Mouse (Mus musculus) midbrain, embryonic 14.5 days (tissue): ENCODE data around the gene Tex261. TPM values are rescaled to one million over a fixed set of nuclear protein-coding genes. Genes with fewer than 3 reads are reported as not detected.

Source experiments
- ATAC-seq: fragments of 200-750 bp; cut with Nextera tagmentation; 2 replicates; pipeline ENCODE4 v1.8.0; 2017; ENCODE audit warnings: moderate number of reproducible peaks, moderate library complexity; ENCODE audit not compliant: low FRiP score, low TSS enrichment
- DNase-seq: peaks from one replicate; pipeline ENCODE4 v3.0.0-alpha.2; 2015
- H3K27ac ChIP-seq: fragments of 300-500 bp; sonication (generic); replicated peaks from 2 replicates; pipeline ENCODE4 v1.5.1; 2014; ENCODE audit warnings: mild to moderate bottlenecking, low read depth, low read length, moderate library complexity
- H3K27me3 ChIP-seq: fragments of 300-500 bp; sonication (generic); 2 replicates; pipeline ENCODE4 v1.6.1; 2014; ENCODE audit warnings: low read length, control low read depth, mixed read lengths; ENCODE audit not compliant: control insufficient read depth, insufficient read depth
- H3K36me3 ChIP-seq: fragments of 300-500 bp; sonication (generic); 2 replicates; pipeline ENCODE4 v1.6.1; 2014; ENCODE audit warnings: low read length, control low read depth; ENCODE audit not compliant: control insufficient read depth, insufficient read depth
- H3K4me1 ChIP-seq: fragments of 300-500 bp; sonication (generic); 2 replicates; pipeline ENCODE4 v1.6.1; 2014; ENCODE audit warnings: mild to moderate bottlenecking, antibody characterized with exemption, low read length, control low read depth; ENCODE audit not compliant: control insufficient read depth, insufficient read depth
- H3K4me2 ChIP-seq: fragments of 300-500 bp; sonication (generic); 2 replicates; pipeline ENCODE4 v1.6.1; 2014; ENCODE audit warnings: mild to moderate bottlenecking, low read length, moderate library complexity
- H3K4me3 ChIP-seq: fragments of 300-500 bp; sonication (generic); replicated peaks from 2 replicates; pipeline ENCODE4 v1.5.1; 2014; ENCODE audit warnings: low read depth, low read length
- H3K9ac ChIP-seq: fragments of 300-500 bp; sonication (generic); replicated peaks from 2 replicates; pipeline ENCODE4 v1.6.1; 2014; ENCODE audit warnings: mild to moderate bottlenecking, low read length, moderate library complexity
- H3K9me3 ChIP-seq: fragments of 300-500 bp; sonication (generic); 2 replicates; pipeline ENCODE4 v1.6.1; 2016; ENCODE audit warnings: low read length, control low read depth, mixed read lengths; ENCODE audit not compliant: control insufficient read depth
- WGBS: fragments of 180-500 bp; shearing (Covaris S2); extraction: QIAGEN DNeasy Blood & Tissue Kit; methylation state at CpG from one replicate; pipeline ENCODE4 v1.1.7; 2014; 5-methylcytosine and 5-hydroxymethylcytosine counted together
- polyA plus RNA-seq: library from polyadenylated mRNA; unstranded; fragments of >200 nt; fragmentation: Nextera tagmentation; extraction: Ambion mirVana; gene quantifications from 2 replicates; pipeline ENCODE4 v1.2.1, GENCODE M21; 2014

Gene Tex261
- polyA plus RNA-seq, 1 experiment from 2014 or later = 59.0 TPM

DNA sequence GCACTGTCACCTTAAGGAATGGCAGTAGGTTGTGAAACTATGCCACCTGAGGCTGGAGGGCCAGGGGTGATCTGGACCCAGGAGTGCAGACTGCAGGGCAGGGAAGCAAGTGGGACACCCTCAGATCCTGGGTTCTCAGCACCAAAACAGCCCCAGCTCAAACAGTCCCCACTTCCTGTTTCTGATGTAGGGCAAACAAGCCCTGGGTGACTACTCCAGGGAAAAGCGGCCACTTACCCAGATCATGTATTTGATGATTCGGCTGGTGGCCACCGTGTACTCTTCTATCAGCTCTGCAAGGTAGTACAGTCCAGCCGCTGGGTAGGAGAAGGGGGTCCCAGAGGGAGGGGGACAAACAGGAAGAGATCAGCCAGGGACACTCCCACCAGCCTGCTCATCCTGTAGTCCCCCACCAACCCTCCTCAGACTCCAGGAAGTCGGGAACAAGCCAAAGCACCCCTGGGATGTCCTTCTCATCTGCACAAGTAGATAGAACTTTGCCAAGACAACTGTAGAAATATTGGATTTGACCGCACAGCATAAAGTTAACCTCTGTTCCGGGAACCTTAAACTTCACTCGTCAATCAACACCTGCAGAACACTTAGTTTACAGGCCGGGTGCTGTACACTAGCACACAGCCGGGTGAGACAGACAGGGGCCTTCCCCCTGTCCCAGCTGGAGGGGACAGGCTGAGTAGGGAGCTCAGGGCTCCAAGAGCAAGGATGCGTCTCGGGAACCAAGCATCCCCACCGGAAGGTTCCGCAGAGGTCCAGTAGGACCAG is 641 bp downstream of the Tex261 start:
- peak overlapping the region; percentile 88 for H3K9ac ChIP-seq
- H3K4me2 ChIP-seq = peak overlapping the region; percentile 88
- WGBS = 2% methylated on average over 14 of the region's 14 CpGs
- H3K27ac ChIP-seq = peak overlapping the region; percentile 81
- H3K4me1 ChIP-seq = peaks cover 16% of the 10 kb centered on the region
- peak; percentile 47 for ATAC-seq
- no peaks in the 10 kb centered on the region for H3K9me3 ChIP-seq
- peaks cover 25% of the 10 kb centered on the region for H3K36me3 ChIP-seq
- H3K4me3 ChIP-seq = peak overlapping the region; percentile 93
- no peak for DNase-seq
- H3K27me3 ChIP-seq = no peaks in the 10 kb centered on the region

DNA sequence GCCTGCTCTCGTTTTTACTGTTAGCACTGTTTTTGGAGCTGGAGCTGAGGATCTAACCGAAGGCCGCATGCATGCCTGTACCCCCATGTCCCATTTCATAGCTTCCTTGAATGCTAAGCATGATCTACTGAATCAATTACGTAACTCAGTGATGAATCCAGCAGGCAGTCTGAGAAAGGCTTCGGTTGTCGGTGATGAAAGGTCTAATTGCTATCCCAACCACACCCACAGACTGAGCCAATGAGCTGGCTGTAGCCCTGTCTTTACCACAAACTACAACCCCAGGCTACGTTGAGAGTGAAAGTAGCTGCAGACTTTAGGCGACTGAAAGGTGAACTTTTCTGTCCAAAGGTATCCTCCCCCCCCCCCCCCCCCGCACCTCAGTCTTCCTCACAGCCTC is 1.5 kb downstream of the Tex261 start:
- H3K9ac ChIP-seq = no peak overlapping the region
- peak overlapping the region; percentile 93; the same call in 1 of the 2 replicates for H3K4me3 ChIP-seq

DNA sequence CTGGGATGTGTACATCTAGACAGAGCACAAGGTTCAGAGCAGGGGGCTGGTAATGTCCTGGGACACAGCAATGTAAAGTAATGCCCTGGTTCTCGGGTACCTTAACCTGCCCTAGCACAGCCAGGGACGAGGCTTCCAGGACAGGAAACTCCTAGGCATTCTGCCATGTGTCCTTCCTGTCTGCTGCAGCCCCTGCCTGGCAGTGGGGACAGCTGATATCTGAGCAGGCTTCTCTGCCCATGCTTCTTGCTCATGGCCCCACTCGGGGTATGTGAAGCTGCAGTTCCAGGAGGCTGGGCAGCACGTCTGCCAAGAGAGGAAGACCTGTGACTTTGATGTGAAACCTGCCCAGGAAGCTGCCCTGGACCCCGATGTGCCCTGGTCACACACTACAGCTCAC is 7.1 kb downstream of the Tex261 start:
- no peak for DNase-seq
- ATAC-seq = no peak
- peaks cover 10% of the 10 kb centered on the region; the same call in 1 of the 2 replicates for H3K27me3 ChIP-seq
- H3K27ac ChIP-seq = no peak overlapping the region
- no peak overlapping the region for H3K9ac ChIP-seq
- no peak overlapping the region for H3K4me3 ChIP-seq
- H3K9me3 ChIP-seq = no peaks in the 10 kb centered on the region
- WGBS = 88% methylated on average over 5 of the region's 5 CpGs
- peaks cover 43% of the 10 kb centered on the region for H3K36me3 ChIP-seq
- H3K4me1 ChIP-seq = no peaks in the 10 kb centered on the region
- no peak overlapping the region for H3K4me2 ChIP-seq

More for the DNA sequence above, 1.5 kb downstream of the Tex261 start:
- no peaks in the 10 kb centered on the region for H3K9me3 ChIP-seq
- peak overlapping the region; percentile 88 for H3K4me2 ChIP-seq
- H3K27me3 ChIP-seq = no peaks in the 10 kb centered on the region
- 78% methylated on average over 9 of the region's 9 CpGs for WGBS
- DNase-seq = no peak
- no peak overlapping the region for H3K27ac ChIP-seq
- H3K4me1 ChIP-seq = peaks cover 16% of the 10 kb centered on the region
- ATAC-seq = no peak
- peaks cover 33% of the 10 kb centered on the region for H3K36me3 ChIP-seq

DNA sequence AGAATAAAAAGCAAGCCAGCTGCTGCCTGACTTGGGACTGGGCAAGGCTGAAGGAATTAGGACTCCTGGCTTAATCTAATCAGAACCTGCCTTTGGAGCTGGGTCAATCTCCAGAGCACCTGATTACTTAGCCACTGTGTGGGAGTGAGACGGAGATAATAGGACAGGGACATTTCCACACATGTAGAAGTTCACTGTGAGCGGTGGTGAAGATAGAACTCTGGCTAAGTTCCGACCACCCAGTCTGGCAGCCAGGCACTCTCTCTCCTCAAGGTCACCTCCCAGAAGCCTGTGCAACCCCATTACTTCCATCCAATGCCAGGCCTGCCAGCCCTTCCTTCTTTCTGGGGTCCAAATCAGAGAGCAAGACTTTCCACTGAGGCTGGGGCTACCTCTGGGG is 8.6 kb downstream of the Tex261 start:
- ATAC-seq (no peak), DNase-seq (no peak)
- H3K4me1 ChIP-seq = 0 out of 2 replicates have a peak, but pooled peaks cover 6% of the 10 kb centered on the region
- no peak overlapping the region for H3K4me3 ChIP-seq
- no peaks in the 10 kb centered on the region for H3K9me3 ChIP-seq
- H3K27me3 ChIP-seq = peaks cover 25% of the 10 kb centered on the region
- H3K4me2 ChIP-seq = no peak overlapping the region
- no peak overlapping the region for H3K9ac ChIP-seq
- H3K36me3 ChIP-seq = peaks cover 36% of the 10 kb centered on the region
- 91% methylated on average over 3 of the region's 3 CpGs for WGBS
- H3K27ac ChIP-seq = no peak overlapping the region

DNA sequence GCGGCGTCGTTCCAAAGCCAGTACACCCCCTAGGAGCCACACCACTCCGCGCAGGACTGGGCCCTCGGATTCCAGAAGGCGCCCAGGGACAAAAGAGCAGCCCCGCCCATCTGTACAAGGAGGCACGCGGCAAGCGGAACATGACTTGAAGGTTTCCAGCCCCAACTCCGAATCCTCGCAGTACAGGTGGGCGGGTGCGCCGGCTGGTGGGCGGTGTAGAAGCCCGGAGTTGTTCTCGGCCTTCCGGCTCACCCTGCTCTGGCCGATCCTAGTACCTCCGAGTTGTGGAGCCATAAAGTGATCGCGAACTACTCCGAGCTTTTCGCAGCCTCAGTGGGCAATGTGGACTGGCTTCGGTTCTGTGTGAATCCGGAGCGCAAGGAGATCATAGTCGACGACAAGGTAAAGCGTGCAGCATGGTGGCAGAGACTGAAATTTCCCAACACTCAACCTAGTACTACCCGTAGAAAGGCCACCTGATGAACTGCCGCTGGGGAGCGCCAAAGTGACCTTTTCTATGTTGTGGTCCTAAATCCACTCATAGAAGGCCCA is 12.7 kb downstream of the Tex261 start:
- no peak; the same call in 1 of the 2 replicates for ATAC-seq
- peaks cover 54% of the 10 kb centered on the region for H3K27me3 ChIP-seq
- 0 out of 2 replicates have a peak, but pooled peaks cover 6% of the 10 kb centered on the region for H3K4me1 ChIP-seq
- H3K36me3 ChIP-seq = no peaks in the 10 kb centered on the region
- H3K4me2 ChIP-seq = peak overlapping the region; percentile 47
- H3K9me3 ChIP-seq = no peaks in the 10 kb centered on the region
- WGBS = 2% methylated on average over 35 of the region's 35 CpGs
- H3K9ac ChIP-seq = no peak overlapping the region
- H3K4me3 ChIP-seq = peak overlapping the region; percentile 15
- peak; percentile 21 for DNase-seq
- H3K27ac ChIP-seq = no peak overlapping the region

DNA sequence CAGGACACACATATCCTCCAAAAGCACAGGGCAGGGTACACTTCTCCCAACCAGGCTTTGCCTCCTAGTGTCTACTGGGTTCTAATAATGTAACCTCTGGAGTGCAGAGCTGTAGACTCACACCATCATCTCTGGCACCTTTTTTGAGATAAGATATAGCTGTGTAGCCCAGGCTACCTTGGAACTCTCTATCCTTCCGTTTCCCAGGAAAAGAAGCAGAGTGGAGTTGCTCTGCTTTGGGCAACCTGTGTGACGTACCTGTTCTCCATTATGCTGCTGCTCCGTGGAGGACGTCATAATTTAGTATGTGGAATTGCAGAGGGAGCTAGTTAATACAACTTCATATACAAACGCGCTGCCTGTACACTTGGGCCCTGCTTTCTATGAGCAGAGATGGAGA is 13.3 kb downstream of the Tex261 start, which contains the start of gene Ankrd53:
Gene Ankrd53 (plus strand): TSS at position 301 of the 400 bp plus-strand sequence.
- H3K27ac ChIP-seq = no peak within 1 kb of the TSS
- WGBS = 21% methylated on average over 6 of the region's 6 CpGs
- H3K4me2 ChIP-seq = peak within 1 kb of the TSS; percentile 47
- H3K4me1 ChIP-seq = 0 out of 2 replicates have a peak, but pooled peaks cover 6% of the 10 kb centered on the region
- peaks cover 60% of the 10 kb centered on the region for H3K27me3 ChIP-seq
- H3K9ac ChIP-seq = no peak within 1 kb of the TSS
- no peaks in the 10 kb centered on the region for H3K36me3 ChIP-seq
- H3K9me3 ChIP-seq = no peaks in the 10 kb centered on the region
- ATAC-seq = no peak
- DNase-seq = no peak
- peak within 1 kb of the TSS; percentile 15 for H3K4me3 ChIP-seq

DNA sequence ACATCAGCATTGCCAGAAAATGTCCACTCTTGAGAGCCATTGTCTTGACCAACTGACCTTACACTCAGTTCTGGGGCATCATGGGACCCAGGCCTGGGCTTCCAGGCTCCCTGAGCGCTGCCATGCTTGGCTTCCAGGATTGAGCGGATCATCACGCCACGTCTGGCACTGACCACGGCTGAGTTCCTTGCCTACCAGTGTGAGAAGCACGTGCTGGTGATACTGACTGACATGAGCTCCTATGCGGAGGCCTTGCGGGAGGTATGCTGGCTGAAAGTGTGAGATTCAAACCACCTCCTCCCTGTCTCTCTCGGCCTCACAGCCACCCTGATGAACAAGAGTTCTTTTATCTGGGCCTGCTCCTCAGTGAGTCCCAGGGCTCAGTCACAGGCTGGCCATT is 19.6 kb downstream of the Tex261 start:
- Histone ChIP-seq H3K9me3 (no peaks in the 10 kb centered on the region), H3K27me3 (peaks cover 45% of the 10 kb centered on the region), H3K9ac (no peak overlapping the region), H3K36me3 (no peaks in the 10 kb centered on the region), H3K4me3 (no peak overlapping the region), H3K4me1 (no peaks in the 10 kb centered on the region), H3K27ac (no peak overlapping the region), H3K4me2 (no peak overlapping the region)
- DNase-seq = no peak
- no peak for ATAC-seq
- WGBS = 76% methylated on average over 9 of the region's 9 CpGs

DNA sequence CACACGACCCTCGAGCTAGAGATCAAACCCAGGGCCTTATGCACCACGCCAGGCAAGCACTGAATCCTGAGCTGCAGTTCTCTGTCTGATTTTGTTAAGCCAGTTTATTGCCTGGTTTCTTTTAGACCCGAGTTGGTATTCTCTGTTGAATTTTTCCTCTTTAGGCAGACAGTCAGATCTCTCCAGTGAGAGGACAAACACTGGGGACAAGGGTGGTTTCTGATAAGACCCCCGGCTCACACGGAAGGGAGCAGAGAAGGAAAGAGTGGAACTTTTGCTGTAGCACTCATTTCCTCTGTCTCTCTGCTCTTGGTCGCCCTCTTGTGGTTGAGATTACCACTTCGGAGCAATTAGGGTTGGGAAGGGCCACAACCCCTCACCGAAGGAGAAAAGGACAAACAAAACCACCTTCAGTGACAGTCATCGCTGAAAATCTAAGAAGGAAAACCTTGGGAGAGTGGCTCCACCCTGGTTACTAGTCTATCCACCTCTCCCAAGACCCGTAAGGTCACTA is 25.4 kb downstream of the Tex261 start:
- DNase-seq (peak; percentile 79), ATAC-seq (no peak)
- 0 out of 2 replicates have a peak, but pooled peaks cover 9% of the 10 kb centered on the region for H3K27me3 ChIP-seq
- H3K27ac ChIP-seq = no peak overlapping the region
- no peak overlapping the region for H3K4me2 ChIP-seq
- 11% methylated on average over 11 of the region's 11 CpGs for WGBS
- no peaks in the 10 kb centered on the region for H3K4me1 ChIP-seq
- no peak overlapping the region for H3K4me3 ChIP-seq
- no peaks in the 10 kb centered on the region for H3K9me3 ChIP-seq
- no peak overlapping the region for H3K9ac ChIP-seq
- H3K36me3 ChIP-seq = no peaks in the 10 kb centered on the region
